ENCODE assay signal across 25 mouse cellular contexts in the genomic region with DNA sequence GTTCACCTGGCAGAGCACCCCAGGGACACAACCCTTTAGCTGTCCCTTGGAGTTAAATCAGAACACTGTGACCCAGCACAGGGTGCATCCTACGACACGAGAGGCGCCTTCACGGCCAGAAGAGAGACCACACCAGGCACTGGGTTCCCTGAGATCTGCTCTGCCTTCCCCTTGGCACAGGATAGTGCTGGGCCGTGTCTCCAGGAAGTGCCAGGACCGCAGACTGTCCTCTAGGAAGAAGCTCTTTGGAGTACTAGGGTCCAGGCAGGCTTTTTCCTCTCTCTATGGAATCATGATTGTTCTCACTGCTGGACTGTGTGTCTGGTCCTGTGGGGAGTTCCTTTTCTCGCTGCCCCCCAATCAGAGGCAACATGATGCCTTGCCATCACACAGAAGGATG. TPM values are rescaled to one million over a fixed set of nuclear protein-coding genes. Genes with fewer than 3 reads are reported as not detected.
A peak's percentile ranks its signal among the peaks of the same experiment; 100 is the strongest.
DNase-seq lines count a peak whose midpoint lies in the region; ATAC-seq and TF ChIP-seq lines count a peak whose summit lies in the region.
"Had no signal": no experiment of that assay in that cellular context is flagged by ENCODE, and none has a peak within 500 bp of the region (broad histone marks: within the 10 kb centered on the region; RNA-seq: fewer than 3 reads in every experiment).

No protein-coding gene starts in this region.

- no peaks in the 10 kb centered on the region for H3K9me3 ChIP-seq in forebrain, embryonic 10.5 days
- H3K9me3 ChIP-seq in forebrain, embryonic 13.5 days (replicated peaks): no peaks in the 10 kb centered on the region
- no peaks in the 10 kb centered on the region for H3K9me3 ChIP-seq in limb, embryonic 11.5 days (ENCODE audit: control insufficient read depth, low read length)
- no peaks in the 10 kb centered on the region for H3K9me3 ChIP-seq in lung, postnatal 0 days (ENCODE audit: low read length)
- H3K9me3 ChIP-seq: hindbrain, embryonic 13.5 days; liver, embryonic 15.5 days; megakaryocyte, embryonic 14.5 days; neural tube, embryonic 13.5 days had no signal

- TF ChIP-seq CTCF in lung, postnatal 0 days (IDR thresholded peaks at IDR 0.05): no peak
- no peak for TF ChIP-seq CTCF in small intestine, adult 2 months (IDR thresholded peaks at IDR 0.05; ENCODE audit: extremely low read depth, insufficient read length, insufficient replicate concordance, low read depth, low read length)

- peak overlapping the region; percentile 31; the same call in 1 of the 2 replicates for H3K27ac ChIP-seq in forebrain, embryonic 10.5 days
- no peak overlapping the region for H3K27ac ChIP-seq in forebrain, embryonic 13.5 days
- H3K27ac ChIP-seq in limb, embryonic 11.5 days (replicated peaks; ENCODE audit: low read depth, low read length): peak overlapping the region; percentile 96; the same call in 1 of the 2 replicates
- peak overlapping the region; percentile 71 for H3K27ac ChIP-seq in lung, postnatal 0 days (ENCODE audit: low read length)
- H3K27ac ChIP-seq in small intestine, adult 2 months (ENCODE audit: insufficient read depth, low read depth, low read length): peak overlapping the region; percentile 53; the same call in 1 of the 2 replicates
- H3K27ac ChIP-seq: hindbrain, embryonic 13.5 days; liver, embryonic 15.5 days; neural tube, embryonic 13.5 days had no signal

- no peak for TF ChIP-seq POLR2A in small intestine, adult 2 months (IDR thresholded peaks at IDR 0.05; ENCODE audit: low read depth, low read length)

- H3K4me3 ChIP-seq in forebrain, embryonic 10.5 days: no peak overlapping the region
- no peak overlapping the region for H3K4me3 ChIP-seq in forebrain, embryonic 13.5 days
- H3K4me3 ChIP-seq in limb, embryonic 11.5 days (ENCODE audit: low read depth, low read length): no peak overlapping the region
- no peak overlapping the region for H3K4me3 ChIP-seq in lung, postnatal 0 days (ENCODE audit: low read depth, low read length)
- H3K4me3 ChIP-seq in small intestine, adult 2 months (ENCODE audit: low read depth, low read length): no peak overlapping the region
- H3K4me3 ChIP-seq: hindbrain, embryonic 13.5 days; liver, embryonic 15.5 days; megakaryocyte, embryonic 14.5 days; neural tube, embryonic 13.5 days had no signal

- no peak for ATAC-seq in forebrain, embryonic 13.5 days
- ATAC-seq in limb, embryonic 11.5 days (ENCODE audit: insufficient number of reproducible peaks, low FRiP score, low TSS enrichment, low read depth): no peak
- peak; percentile 54 for ATAC-seq in lung, postnatal 0 days
- no peak for ATAC-seq in erythroid progenitor cell, adult 5-6 weeks (replicated peaks; ENCODE audit: low FRiP score, poor library complexity, severe bottlenecking)
- ATAC-seq in megakaryocyte progenitor cell, adult 5-6 weeks (replicated peaks; ENCODE audit: poor library complexity): no peak
- ATAC-seq: activated CD4-positive, CD25-positive, alpha-beta regulatory T cell, adult 4 months; forebrain, embryonic 16.5 days; inflammation-experienced regulatory T-cells, adult 6 months had no signal

- WGBS in forebrain, embryonic 10.5 days: 87% methylated on average over 7 of the region's 7 CpGs
- 88% methylated on average over 7 of the region's 7 CpGs for WGBS in forebrain, embryonic 13.5 days
- WGBS in limb, embryonic 11.5 days: 77% methylated on average over 7 of the region's 7 CpGs
- WGBS in lung, postnatal 0 days: 49% methylated on average over 7 of the region's 7 CpGs
- WGBS in small intestine, adult 2 months: 73% methylated on average over 7 of the region's 7 CpGs

- H3K9ac ChIP-seq in forebrain, embryonic 13.5 days: no peak overlapping the region
- H3K9ac ChIP-seq in limb, embryonic 11.5 days (ENCODE audit: low read length): no peak overlapping the region; the same call in 1 of the 2 replicates
- no peak overlapping the region for H3K9ac ChIP-seq in lung, postnatal 0 days (replicated peaks; ENCODE audit: low read depth)
- H3K9ac ChIP-seq: hindbrain, embryonic 13.5 days; liver, embryonic 15.5 days; neural tube, embryonic 13.5 days had no signal

- peaks cover 32% of the 10 kb centered on the region for H3K36me3 ChIP-seq in forebrain, embryonic 10.5 days (replicated peaks)
- no peaks in the 10 kb centered on the region for H3K36me3 ChIP-seq in forebrain, embryonic 13.5 days (ENCODE audit: poor library complexity, severe bottlenecking)
- no peaks in the 10 kb centered on the region for H3K36me3 ChIP-seq in limb, embryonic 11.5 days (ENCODE audit: control insufficient read depth, insufficient read depth, low read length)
- H3K36me3 ChIP-seq in lung, postnatal 0 days (ENCODE audit: insufficient read depth, low read length): no peaks in the 10 kb centered on the region
- no peaks in the 10 kb centered on the region for H3K36me3 ChIP-seq in small intestine, adult 2 months (ENCODE audit: control insufficient read depth, insufficient read depth, low read length)
- H3K36me3 ChIP-seq: hindbrain, embryonic 13.5 days; liver, embryonic 15.5 days; neural tube, embryonic 13.5 days had no signal

- H3K4me2 ChIP-seq in forebrain, embryonic 13.5 days: no peak overlapping the region
- H3K4me2 ChIP-seq in limb, embryonic 11.5 days (ENCODE audit: low read depth, severe bottlenecking): no peak overlapping the region
- no peak overlapping the region for H3K4me2 ChIP-seq in lung, postnatal 0 days (replicated peaks; ENCODE audit: low read depth, low read length)
- H3K4me2 ChIP-seq: hindbrain, embryonic 13.5 days; liver, embryonic 15.5 days; neural tube, embryonic 13.5 days had no signal

- no peak for TF ChIP-seq EP300 in lung, postnatal 0 days (IDR thresholded peaks at IDR 0.05)

- no peak for DNase-seq in forebrain, embryonic 10.5 days (ENCODE audit: extremely low spot score, low spot score)
- DNase-seq in limb, embryonic 11.5 days (ENCODE audit: low spot score): no peak
- peak; percentile 53 for DNase-seq in lung, postnatal 0 days (ENCODE audit: low spot score)
- no peak for DNase-seq in thymus, postnatal 14 days
- DNase-seq: cerebellum, adult 11-12 months; cerebellum, postnatal 14 days; embryo, embryonic 11 days; gastrocnemius, postnatal 25 days; kidney, adult 18-20 months; kidney, postnatal 4 days; layer of hippocampus, adult 9-11 months; liver; midbrain, embryonic 14.5 days; spleen, adult 18-20 months had no signal

- peaks cover 75% of the 10 kb centered on the region for H3K4me1 ChIP-seq in forebrain, embryonic 10.5 days
- peaks cover 21% of the 10 kb centered on the region for H3K4me1 ChIP-seq in forebrain, embryonic 13.5 days
- H3K4me1 ChIP-seq in limb, embryonic 11.5 days (ENCODE audit: control insufficient read depth, insufficient read depth, low read length): peaks cover 78% of the 10 kb centered on the region
- H3K4me1 ChIP-seq in lung, postnatal 0 days (ENCODE audit: insufficient read depth, low read depth, low read length): peaks cover 3% of the 10 kb centered on the region; the same call in 1 of the 2 replicates
- 0 out of 2 replicates have a peak, but pooled peaks cover 3% of the 10 kb centered on the region for H3K4me1 ChIP-seq in small intestine, adult 2 months (ENCODE audit: control insufficient read depth, insufficient read depth, insufficient read length, low read length)
- H3K4me1 ChIP-seq: liver, embryonic 15.5 days; megakaryocyte, embryonic 14.5 days had no signal

- peaks cover 73% of the 10 kb centered on the region for H3K27me3 ChIP-seq in forebrain, embryonic 10.5 days (ENCODE audit: poor library complexity, severe bottlenecking)
- peaks cover 16% of the 10 kb centered on the region; the same call in 1 of the 2 replicates for H3K27me3 ChIP-seq in forebrain, embryonic 13.5 days
- no peaks in the 10 kb centered on the region for H3K27me3 ChIP-seq in limb, embryonic 11.5 days (ENCODE audit: control insufficient read depth, insufficient read depth, low read length)
- H3K27me3 ChIP-seq in lung, postnatal 0 days (replicated peaks; ENCODE audit: insufficient read depth, low read length): no peaks in the 10 kb centered on the region
- H3K27me3 ChIP-seq in small intestine, adult 2 months (ENCODE audit: control insufficient read depth, insufficient read depth, low read length): no peaks in the 10 kb centered on the region

RNA-seq across cellular contexts. Expression of gene Scube1, which starts 44.5 kb away (rescaled TPM):
- polyA plus RNA-seq in forebrain, embryonic 10.5 days (2016; fragmentation: Nextera tagmentation; extraction: Ambion mirVana): 58.7 and 68.0 TPM in 2 replicates
- 10.7 and 13.0 TPM in 2 replicates for polyA plus RNA-seq in forebrain, embryonic 13.5 days (2015; fragmentation: Nextera tagmentation; extraction: Ambion mirVana)
- 62.3 and 70.9 TPM in 2 replicates for polyA plus RNA-seq in limb, embryonic 11.5 days (2014; fragmentation: Nextera tagmentation; extraction: Ambion mirVana)
- 1.6 and 1.9 TPM in 2 replicates for polyA plus RNA-seq in lung, postnatal 0 days (2015; fragmentation: Nextera tagmentation; extraction: Ambion mirVana)
- polyA plus RNA-seq in small intestine, adult 2 months (2012; rRNA removed): 10.5 and 19.3 TPM in 2 replicates
- not detected in 2 replicates for total RNA-seq in erythroid progenitor cell, adult 5-6 weeks (2015; ENCODE audit: low replicate concordance)
- not detected in 2 replicates for total RNA-seq in erythroid progenitor cell, adult 5-6 weeks (2017; ENCODE audit: low replicate concordance)
- total RNA-seq in megakaryocyte progenitor cell, adult 5-6 weeks (2015): not detected in 2 replicates
- total RNA-seq in megakaryocyte progenitor cell, adult 5-6 weeks (2017): not detected in 2 replicates
- polyA plus RNA-seq: activated CD4-positive, CD25-positive, alpha-beta regulatory T cell, adult 4 months; inflammation-experienced regulatory T-cells, adult 6 months had no signal
